Mouse (Mus musculus) erythroblast, adult 5-6 weeks (primary cell): ENCODE measurements at regions not wholly inside any gene's neighbourhood (a gene's known extent, or its start where the extent isn't known, plus 50 kb on each side); places are given as distances from the start of the nearest gene placed in this dataset.

ENCODE experiments used
- ATAC-seq: replicated peaks from 2 replicates; pipeline ENCODE4 v1.8.0; 2016; ENCODE audit warnings: moderate number of reproducible peaks, mild to moderate bottlenecking, moderate TSS enrichment, inconsistent platforms; ENCODE audit not compliant: poor library complexity, low FRiP score, severe bottlenecking

- no peak for ATAC-seq
These were observed 126.0 kb upstream of the Hs6st1 start for GRCm38 (mm10) chr1:35942222-35942621.

GRCm38 (mm10) chr1:35943800-35944199 lies 124.4 kb upstream of the Hs6st1 start:
- ATAC-seq, result no peak

GRCm38 (mm10) chr1:35944376-35944775 lies 123.8 kb upstream of the Hs6st1 start:
- ATAC-seq, result no peak

- ATAC-seq, result no peak
These were observed 123.4 kb upstream of the Hs6st1 start for GRCm38 (mm10) chr1:35944849-35945248.

- ATAC-seq, result no peak
These were observed 122.6 kb upstream of the Hs6st1 start for GRCm38 (mm10) chr1:35945596-35945995.

- ATAC-seq, result no peak
These were observed 120.1 kb upstream of the Hs6st1 start for GRCm38 (mm10) chr1:35948104-35948503.

GRCm38 (mm10) chr1:35951082-35951481 lies 117.1 kb upstream of the Hs6st1 start:
- ATAC-seq, result no peak

- no peak for ATAC-seq
These were observed 114.5 kb upstream of the Hs6st1 start for GRCm38 (mm10) chr1:35953721-35954120.

GRCm38 (mm10) chr1:35957425-35958372 lies 110.5 kb upstream of the Hs6st1 start:
- ATAC-seq, result no peak

- no peak for ATAC-seq
These were observed 108.5 kb upstream of the Hs6st1 start for GRCm38 (mm10) chr1:35959729-35960128.

GRCm38 (mm10) chr1:35960844-35961243 lies 107.4 kb upstream of the Hs6st1 start:
- no peak for ATAC-seq

- ATAC-seq, result no peak
These were observed 106.3 kb upstream of the Hs6st1 start for GRCm38 (mm10) chr1:35961923-35962322.

- no peak for ATAC-seq
These were observed 99.7 kb upstream of the Hs6st1 start for GRCm38 (mm10) chr1:35968489-35968888.

GRCm38 (mm10) chr1:35971435-35972189 lies 96.6 kb upstream of the Hs6st1 start:
- ATAC-seq, result no peak

- ATAC-seq, result no peak
These were observed 96.0 kb upstream of the Hs6st1 start for GRCm38 (mm10) chr1:35972190-35972584.

- no peak for ATAC-seq
These were observed 94.8 kb upstream of the Hs6st1 start for GRCm38 (mm10) chr1:35973386-35973785.

- peak; percentile 51; the same call in 1 of the 2 replicates for ATAC-seq
These were observed 92.5 kb upstream of the Hs6st1 start for GRCm38 (mm10) chr1:35975611-35976208.

- ATAC-seq, result peak; percentile 71; the same call in 1 of the 2 replicates
These were observed 91.7 kb upstream of the Hs6st1 start for GRCm38 (mm10) chr1:35976528-35976927.

GRCm38 (mm10) chr1:35978116-35978515 lies 90.1 kb upstream of the Hs6st1 start:
- ATAC-seq, result no peak

GRCm38 (mm10) chr1:35978766-35979165 lies 89.4 kb upstream of the Hs6st1 start:
- no peak for ATAC-seq
